Comparison of ENCODE assay signal across 29 mouse cellular contexts in the genomic region with DNA sequence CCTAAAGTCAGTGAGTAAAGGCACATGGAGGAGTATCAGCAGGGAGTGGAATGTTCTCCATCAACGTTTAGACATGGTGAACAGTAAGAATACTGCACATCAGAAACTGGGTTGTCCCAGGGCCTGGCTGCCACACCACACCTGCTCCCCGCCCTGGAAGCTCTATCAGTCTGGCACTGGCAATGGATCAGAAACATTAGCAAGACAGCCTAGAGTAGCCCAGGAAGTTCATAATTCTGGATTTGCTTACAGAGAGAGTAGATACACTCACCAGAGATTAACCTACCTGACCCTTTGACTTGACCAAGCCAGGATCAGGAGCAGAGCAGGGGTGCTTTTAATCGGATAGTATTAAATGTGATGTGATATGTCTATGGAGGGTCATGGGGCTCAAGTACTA. TPM values are rescaled to one million over a fixed set of nuclear protein-coding genes. Genes with fewer than 3 reads are reported as not detected.
DNase-seq lines count a peak whose midpoint lies in the region; ATAC-seq and TF ChIP-seq lines count a peak whose summit lies in the region.
"Had no signal": no experiment of that assay in that cellular context is flagged by ENCODE, and none has a peak within 500 bp of the region (broad histone marks: within the 10 kb centered on the region; RNA-seq: fewer than 3 reads in every experiment).

No protein-coding gene starts in this region.

- H3K27me3 ChIP-seq in intestine, embryonic 15.5 days (replicated peaks), result no peaks in the 10 kb centered on the region
- H3K27me3 ChIP-seq in intestine, postnatal 0 days (replicated peaks; ENCODE audit: control insufficient read depth, insufficient read depth, low read length), result no peaks in the 10 kb centered on the region
- H3K27me3 ChIP-seq in liver, embryonic 16.5 days (ENCODE audit: control insufficient read depth, insufficient read depth, low read depth, low read length), result no peaks in the 10 kb centered on the region
- H3K27me3 ChIP-seq: heart, embryonic 12.5 days; hindbrain, embryonic 12.5 days; neural tube, embryonic 12.5 days had no signal

- H3K4me3 ChIP-seq in left cerebral cortex, adult 2 months, result no peak overlapping the region
- peak overlapping the region; percentile 29; the same call in 1 of the 2 replicates for H3K4me3 ChIP-seq in intestine, embryonic 15.5 days (replicated peaks)
- H3K4me3 ChIP-seq in intestine, postnatal 0 days (ENCODE audit: low read depth, low read length), result no peak overlapping the region
- H3K4me3 ChIP-seq in liver, embryonic 16.5 days (ENCODE audit: low read depth, low read length), result peak overlapping the region; percentile 41
- H3K4me3 ChIP-seq: heart, embryonic 12.5 days; hindbrain, embryonic 12.5 days; megakaryocyte, embryonic 14.5 days; neural tube, embryonic 12.5 days had no signal

- DNase-seq in left cerebral cortex, adult 2 months (ENCODE audit: extremely low spot score in 1 of 2, low spot score in 2 of 2), result no peak
- DNase-seq in left cerebral cortex, postnatal 36 days (ENCODE audit: low spot score in 2 of 2), result no peak
- no peak for DNase-seq in gastrocnemius, adult 8-10 months (ENCODE audit: low spot score in 2 of 2)
- DNase-seq in cerebellum, postnatal 10 days, result no peak
- DNase-seq: adrenal gland, adult 2 months; cerebellum, adult 11-12 months; cerebellum, postnatal 25 days; gastrocnemius, postnatal 14 days; heart, adult 18-20 months; heart, postnatal 10 days; kidney, adult 8-10 months; kidney, postnatal 25 days; lung, postnatal 10 days; midbrain, embryonic 14.5 days; right cerebral cortex, postnatal 14 days; thymus, postnatal 25 days had no signal

- intact Hi-C loops in left cerebral cortex, adult 2 months (cut with DNase I), result no loop called here
- intact Hi-C loops in left cerebral cortex, postnatal 36 days (cut with DNase I), result loop anchor here (10.0 kb wide), 1 partner anchor 59 kb away; the partner anchor contains the start of gene Tectb

- ATAC-seq in intestine, embryonic 15.5 days, result no peak
- ATAC-seq in intestine, postnatal 0 days, result no peak
- ATAC-seq in liver, embryonic 16.5 days (ENCODE audit: low read depth), result no peak
- ATAC-seq: forebrain, embryonic 16.5 days had no signal

- no peaks in the 10 kb centered on the region for H3K36me3 ChIP-seq in intestine, embryonic 15.5 days
- no peaks in the 10 kb centered on the region for H3K36me3 ChIP-seq in intestine, postnatal 0 days (ENCODE audit: control insufficient read depth, insufficient read depth)
- H3K36me3 ChIP-seq in liver, embryonic 16.5 days (ENCODE audit: control insufficient read depth, insufficient read depth), result no peaks in the 10 kb centered on the region
- H3K36me3 ChIP-seq: heart, embryonic 12.5 days; hindbrain, embryonic 12.5 days; neural tube, embryonic 12.5 days had no signal

- no peak for TF ChIP-seq CTCF in left cerebral cortex, adult 2 months (IDR thresholded peaks at IDR 0.05)
- no peak for TF ChIP-seq CTCF in intestine, postnatal 0 days (IDR thresholded peaks at IDR 0.05; ENCODE audit: low read depth)

- no peak overlapping the region for H3K9ac ChIP-seq in intestine, embryonic 15.5 days
- H3K9ac ChIP-seq in intestine, postnatal 0 days (ENCODE audit: low read depth, low read length), result no peak overlapping the region
- peak overlapping the region; percentile 16; the same call in 1 of the 2 replicates for H3K9ac ChIP-seq in liver, embryonic 16.5 days (ENCODE audit: low read depth, low read length)
- H3K9ac ChIP-seq: heart, embryonic 12.5 days; hindbrain, embryonic 12.5 days; neural tube, embryonic 12.5 days had no signal

- peak overlapping the region; percentile 55 for H3K4me2 ChIP-seq in intestine, embryonic 15.5 days (replicated peaks)
- peak overlapping the region; percentile 57 for H3K4me2 ChIP-seq in intestine, postnatal 0 days (replicated peaks; ENCODE audit: low read depth)
- H3K4me2 ChIP-seq in liver, embryonic 16.5 days (ENCODE audit: low read depth, low read length), result peak overlapping the region; percentile 49
- H3K4me2 ChIP-seq: heart, embryonic 12.5 days; hindbrain, embryonic 12.5 days; neural tube, embryonic 12.5 days had no signal

- peaks cover 16% of the 10 kb centered on the region; the same call in 1 of the 2 replicates for H3K4me1 ChIP-seq in intestine, embryonic 15.5 days (replicated peaks)
- peaks cover 6% of the 10 kb centered on the region; the same call in 1 of the 2 replicates for H3K4me1 ChIP-seq in intestine, postnatal 0 days (replicated peaks; ENCODE audit: control insufficient read depth, insufficient read depth, low read length)
- no peaks in the 10 kb centered on the region for H3K4me1 ChIP-seq in liver, embryonic 16.5 days (ENCODE audit: control insufficient read depth, low read depth, low read length)

- H3K27ac ChIP-seq in left cerebral cortex, adult 2 months, result peak overlapping the region; percentile 36; the same call in 1 of the 2 replicates
- no peak overlapping the region for H3K27ac ChIP-seq in intestine, embryonic 15.5 days
- H3K27ac ChIP-seq in intestine, postnatal 0 days (ENCODE audit: low read depth, low read length), result no peak overlapping the region
- no peak overlapping the region for H3K27ac ChIP-seq in liver, embryonic 16.5 days (ENCODE audit: low read length)
- H3K27ac ChIP-seq: hindbrain, embryonic 12.5 days; neural tube, embryonic 12.5 days had no signal

- WGBS in intestine, embryonic 15.5 days, result 76% methylated on average over 3 of the region's 3 CpGs
- WGBS in intestine, postnatal 0 days, result 57% methylated on average over 3 of the region's 3 CpGs
- 42% methylated on average over 3 of the region's 3 CpGs for WGBS in liver, embryonic 16.5 days (ENCODE audit: insufficient replicate concordance)

- no peaks in the 10 kb centered on the region for H3K9me3 ChIP-seq in intestine, embryonic 15.5 days
- no peaks in the 10 kb centered on the region for H3K9me3 ChIP-seq in intestine, postnatal 0 days (ENCODE audit: control insufficient read depth)
- H3K9me3 ChIP-seq in liver, embryonic 16.5 days (replicated peaks; ENCODE audit: control insufficient read depth, low read length), result no peaks in the 10 kb centered on the region
- H3K9me3 ChIP-seq: heart, embryonic 12.5 days; hindbrain, embryonic 12.5 days; megakaryocyte, embryonic 14.5 days; neural tube, embryonic 12.5 days had no signal

RNA-seq across cellular contexts. Expression of gene Gpam, which starts 1.6 kb away (rescaled TPM):
- 10 to 100 TPM; 35.9 to 36.6 TPM for total RNA-seq in left cerebral cortex, adult 2 months (2021)
- total RNA-seq in left cerebral cortex, postnatal 36 days (2021), result 10 to 100 TPM; 42.0 to 43.0 TPM
- 23.5 and 24.5 TPM in 2 replicates for polyA plus RNA-seq in intestine, embryonic 15.5 days (2015; fragmentation: Nextera tagmentation; extraction: Ambion mirVana)
- 6.3 and 6.6 TPM in 2 replicates for polyA plus RNA-seq in intestine, postnatal 0 days (2015; fragmentation: Nextera tagmentation; extraction: Ambion mirVana)
- polyA plus RNA-seq in liver, embryonic 16.5 days (2015; fragmentation: Nextera tagmentation; extraction: Ambion mirVana), result 43.3 and 45.2 TPM in 2 replicates
- 100 to 1,000 TPM in 1 of 4 experiments, 10 to 100 TPM in 3; 90.2 to 104 (median 98.9) TPM for total RNA-seq in gastrocnemius, adult 8-10 months (2022)

RNA-seq across cellular contexts. Expression of gene Tectb, which starts 55.1 kb away (rescaled TPM):
- not detected for total RNA-seq in left cerebral cortex, adult 2 months (2021)
- total RNA-seq in left cerebral cortex, postnatal 36 days (2021), result not detected
- polyA plus RNA-seq in intestine, embryonic 15.5 days (2015; fragmentation: Nextera tagmentation; extraction: Ambion mirVana), result 0.08 and 0.11 TPM in 2 replicates
- polyA plus RNA-seq in intestine, postnatal 0 days (2015; fragmentation: Nextera tagmentation; extraction: Ambion mirVana), result not detected in 2 replicates
- polyA plus RNA-seq in liver, embryonic 16.5 days (2015; fragmentation: Nextera tagmentation; extraction: Ambion mirVana), result 0.40 and 0.53 TPM in 2 replicates
- not detected for total RNA-seq in gastrocnemius, adult 8-10 months (2022)
- total RNA-seq: left cerebral cortex, postnatal 25 days; MEL had no signal
- polyA plus RNA-seq: adrenal gland, adult 2 months; C2C12; forebrain, embryonic 16.5 days; heart, embryonic 12.5 days; limb, embryonic 14.5 days; neural tube, embryonic 12.5 days; spleen, adult 2 months had no signal

Comparison
In these comparisons a context has a peak if more than half of its experiments do, and no peak if none do; other contexts are left out.
1. H3K4me3 ChIP-seq: peak in intestine, embryonic 15.5 days (single experiment) and liver, embryonic 16.5 days (single experiment); none in left cerebral cortex, adult 2 months (single experiment) and intestine, postnatal 0 days (single experiment).
2. Peak in every context shown above with its lines, with median percentiles within 50 percentile points of each other: H3K4me2 ChIP-seq.